Mouse (Mus musculus): ENCODE measurements at regions not wholly inside any gene's neighbourhood (a gene's known extent, or its start where the extent isn't known, plus 50 kb on each side); places are given as distances from the start of the nearest gene placed in this dataset.

- DNase-seq (ENCODE audit: low read depth), result no peak
Measured at GRCm38 (mm10) chr13:72023666-72024065, 60.1 kb upstream of the Irx1 start.

GRCm38 (mm10) chr13:72043930-72044470 lies 80.5 kb upstream of the Irx1 start:
- no peak for DNase-seq (ENCODE audit: low read depth)

GRCm38 (mm10) chr13:72056469-72056868 lies 92.9 kb upstream of the Irx1 start:
- no peak for DNase-seq (ENCODE audit: low read depth)

GRCm38 (mm10) chr13:72061659-72062058 lies 98.1 kb upstream of the Irx1 start:
- DNase-seq (ENCODE audit: low read depth), result no peak

- DNase-seq (ENCODE audit: low read depth), result no peak
Measured at GRCm38 (mm10) chr13:72063278-72063761, 99.8 kb upstream of the Irx1 start.

- DNase-seq (ENCODE audit: low read depth), result no peak
Measured at GRCm38 (mm10) chr13:72096585-72096984, 133.1 kb upstream of the Irx1 start.

- DNase-seq (ENCODE audit: low read depth), result no peak
Measured at GRCm38 (mm10) chr13:72097268-72097667, 133.7 kb upstream of the Irx1 start.

GRCm38 (mm10) chr13:72097811-72098210 lies 134.3 kb upstream of the Irx1 start:
- DNase-seq (ENCODE audit: low read depth), result no peak

GRCm38 (mm10) chr13:72100741-72101140 lies 137.2 kb upstream of the Irx1 start:
- no peak for DNase-seq (ENCODE audit: low read depth)

- DNase-seq (ENCODE audit: low read depth), result no peak
Measured at GRCm38 (mm10) chr13:72108666-72109065, 145.1 kb upstream of the Irx1 start.

- DNase-seq (ENCODE audit: low read depth), result no peak
Measured at GRCm38 (mm10) chr13:72113942-72114341, 150.4 kb upstream of the Irx1 start.

- no peak for DNase-seq (ENCODE audit: low read depth)
Measured at GRCm38 (mm10) chr13:72114776-72115663, 151.5 kb upstream of the Irx1 start.

GRCm38 (mm10) chr13:72120467-72120866 lies 156.9 kb upstream of the Irx1 start:
- no peak for DNase-seq (ENCODE audit: low read depth)

GRCm38 (mm10) chr13:72120911-72121553 lies 157.5 kb upstream of the Irx1 start:
- DNase-seq (ENCODE audit: low read depth), result peak; percentile 3

- no peak for DNase-seq (ENCODE audit: low read depth)
Measured at GRCm38 (mm10) chr13:72121554-72122229, 158.2 kb upstream of the Irx1 start.

- DNase-seq (ENCODE audit: low read depth), result no peak
Measured at GRCm38 (mm10) chr13:72122230-72122627, 158.7 kb upstream of the Irx1 start.

GRCm38 (mm10) chr13:72128306-72128705 lies 164.8 kb upstream of the Irx1 start:
- DNase-seq (ENCODE audit: low read depth), result no peak

- DNase-seq (ENCODE audit: low read depth), result no peak
Measured at GRCm38 (mm10) chr13:72131341-72131740, 167.8 kb upstream of the Irx1 start.

GRCm38 (mm10) chr13:72134101-72134768 lies 170.7 kb upstream of the Irx1 start:
- DNase-seq (ENCODE audit: low read depth), result no peak

GRCm38 (mm10) chr13:72166225-72166624 lies 202.7 kb upstream of the Irx1 start:
- DNase-seq (ENCODE audit: low read depth), result no peak

GRCm38 (mm10) chr13:72167434-72167833 lies 203.9 kb upstream of the Irx1 start:
- no peak for DNase-seq (ENCODE audit: low read depth)

GRCm38 (mm10) chr13:72183636-72184035 lies 220.1 kb upstream of the Irx1 start:
- no peak for DNase-seq (ENCODE audit: low read depth)

All from induced T-regulatory cell, adult 2 months (primary cell).